ENCODE assay signal across 9 mouse cellular contexts in the genomic region with DNA sequence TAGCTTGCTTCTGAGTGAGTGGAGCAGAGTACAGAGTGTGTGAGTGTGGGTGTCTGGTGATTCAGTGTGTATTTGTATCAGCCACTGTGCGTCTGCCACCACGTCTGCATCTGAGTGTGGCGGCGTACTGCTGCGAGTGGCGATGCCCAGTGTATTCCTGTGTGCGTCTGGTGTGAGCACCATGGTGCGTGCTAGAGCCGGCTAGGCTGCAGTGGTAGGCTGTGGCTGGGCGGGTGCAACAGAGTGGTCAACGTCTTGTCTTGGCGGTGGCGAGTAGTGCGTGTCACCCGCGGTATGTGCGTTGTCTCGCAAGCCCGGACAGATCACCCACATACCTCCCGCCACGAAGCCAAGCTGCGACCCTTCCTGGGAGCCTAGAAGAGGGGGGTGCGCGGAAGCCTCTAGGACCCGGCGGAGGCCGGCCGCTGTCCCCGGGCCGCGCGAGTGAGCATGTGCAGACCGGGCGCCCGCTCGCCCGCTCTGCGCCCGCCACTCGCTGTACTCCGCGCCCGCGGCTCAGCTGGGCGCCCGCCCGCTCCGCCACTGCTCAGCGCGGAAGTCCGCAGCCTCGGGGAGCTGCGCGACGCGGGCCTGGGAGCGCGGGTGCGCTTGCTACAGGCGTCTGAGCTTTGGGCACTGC. TPM values are rescaled to one million over a fixed set of nuclear protein-coding genes. Genes with fewer than 3 reads are reported as not detected.
A peak's percentile ranks its signal among the peaks of the same experiment; 100 is the strongest.
DNase-seq lines count a peak whose midpoint lies in the region; ATAC-seq and TF ChIP-seq lines count a peak whose summit lies in the region.
"Had no signal": no experiment of that assay in that cellular context is flagged by ENCODE, and none has a peak within 500 bp of the region (broad histone marks: within the 10 kb centered on the region; RNA-seq: fewer than 3 reads in every experiment).

No protein-coding gene starts in this region.

- H3K4me3 ChIP-seq in embryonic facial prominence, embryonic 10.5 days: peak overlapping the region; percentile 79
- H3K4me3 ChIP-seq in heart, embryonic 16.5 days (ENCODE audit: low read length): peak overlapping the region; percentile 59
- H3K4me3 ChIP-seq in liver, postnatal 0 days (ENCODE audit: low read depth, low read length): peak overlapping the region; percentile 37

- peak; percentile 72; the same call in 1 of the 2 replicates for ATAC-seq in heart, embryonic 16.5 days (replicated peaks; ENCODE audit: extremely low read depth, insufficient read depth, low FRiP score)
- no peak for ATAC-seq in liver, postnatal 0 days

- no peak for TF ChIP-seq EP300 in liver, postnatal 0 days (IDR thresholded peaks at IDR 0.05; ENCODE audit: low read depth)

- H3K36me3 ChIP-seq in embryonic facial prominence, embryonic 10.5 days (replicated peaks): no peaks in the 10 kb centered on the region
- no peaks in the 10 kb centered on the region for H3K36me3 ChIP-seq in heart, embryonic 16.5 days (ENCODE audit: control insufficient read depth, insufficient read depth)
- H3K36me3 ChIP-seq in liver, postnatal 0 days (replicated peaks; ENCODE audit: insufficient read depth, low read length): no peaks in the 10 kb centered on the region

- peak overlapping the region; percentile 62 for H3K9ac ChIP-seq in heart, embryonic 16.5 days (ENCODE audit: low read length)
- no peak overlapping the region for H3K9ac ChIP-seq in liver, postnatal 0 days (replicated peaks)

- H3K9me3 ChIP-seq in embryonic facial prominence, embryonic 10.5 days: no peaks in the 10 kb centered on the region
- no peaks in the 10 kb centered on the region for H3K9me3 ChIP-seq in heart, embryonic 16.5 days (replicated peaks; ENCODE audit: control insufficient read depth, low read length)
- no peaks in the 10 kb centered on the region for H3K9me3 ChIP-seq in liver, postnatal 0 days (ENCODE audit: low read length)

- TF ChIP-seq CTCF in liver, postnatal 0 days (IDR thresholded peaks at IDR 0.05; ENCODE audit: low read depth): no peak

- 2% methylated on average over 60 of the region's 60 CpGs for WGBS in embryonic facial prominence, embryonic 10.5 days
- 3% methylated on average over 59 of the region's 60 CpGs for WGBS in heart, embryonic 16.5 days
- WGBS in liver, postnatal 0 days (ENCODE audit: insufficient replicate concordance): 2% methylated on average over 51 of the region's 60 CpGs

- DNase-seq in spleen, postnatal 10 days (ENCODE audit: low spot score in 2 of 2): peak; percentile 39 to 57
- no peak for DNase-seq in spleen, adult 12 weeks (ENCODE audit: low spot score)
- DNase-seq in embryonic facial prominence, embryonic 10.5 days (ENCODE audit: low spot score): peak; percentile 71
- peak; percentile 73 for DNase-seq in layer of hippocampus, adult 11-12 months (ENCODE audit: low spot score)
- no peak for DNase-seq in liver, postnatal 0 days
- DNase-seq in retina, postnatal 1 day: peak; percentile 89
- no peak for DNase-seq in ovary, adult 18-20 months (ENCODE audit: low spot score)

- peaks cover 28% of the 10 kb centered on the region for H3K4me1 ChIP-seq in embryonic facial prominence, embryonic 10.5 days
- 0 out of 2 replicates have a peak, but pooled peaks cover 4% of the 10 kb centered on the region for H3K4me1 ChIP-seq in heart, embryonic 16.5 days (ENCODE audit: control insufficient read depth, insufficient read depth, low read length)
- no peaks in the 10 kb centered on the region for H3K4me1 ChIP-seq in liver, postnatal 0 days (ENCODE audit: insufficient read depth)

- H3K27me3 ChIP-seq in embryonic facial prominence, embryonic 10.5 days (replicated peaks; ENCODE audit: low read depth, poor library complexity, severe bottlenecking): peaks cover 44% of the 10 kb centered on the region
- peaks cover 41% of the 10 kb centered on the region for H3K27me3 ChIP-seq in heart, embryonic 16.5 days (ENCODE audit: control insufficient read depth, insufficient read depth, low read length)
- peaks cover 28% of the 10 kb centered on the region for H3K27me3 ChIP-seq in liver, postnatal 0 days (ENCODE audit: insufficient read depth, low read length)

- peak overlapping the region; percentile 85 for H3K27ac ChIP-seq in embryonic facial prominence, embryonic 10.5 days (replicated peaks)
- H3K27ac ChIP-seq in heart, embryonic 16.5 days (ENCODE audit: low read length): no peak overlapping the region
- no peak overlapping the region for H3K27ac ChIP-seq in liver, postnatal 0 days (ENCODE audit: low read depth)
- H3K27ac ChIP-seq: macrophage had no signal

- H3K4me2 ChIP-seq in heart, embryonic 16.5 days (ENCODE audit: low read depth, low read length): peak overlapping the region; percentile 84
- peak overlapping the region; percentile 61 for H3K4me2 ChIP-seq in liver, postnatal 0 days (ENCODE audit: low read depth, low read length)

RNA-seq across cellular contexts. Expression of a gene that starts 0.9 kb away (rescaled TPM):
- polyA plus RNA-seq in embryonic facial prominence, embryonic 10.5 days (2016; fragmentation: Nextera tagmentation; extraction: Ambion mirVana): 14.9 and 18.7 TPM in 2 replicates
- 7.7 and 8.1 TPM in 2 replicates for polyA plus RNA-seq in heart, embryonic 16.5 days (2015; fragmentation: Nextera tagmentation; extraction: Ambion mirVana)
- polyA plus RNA-seq in liver, postnatal 0 days (2015; fragmentation: Nextera tagmentation; extraction: Ambion mirVana): 0.25 and 0.27 TPM in 2 replicates
- polyA plus RNA-seq: macrophage had no signal

Comparison
In these comparisons a context has a peak if more than half of its experiments do, and no peak if none do; other contexts are left out.
1. DNase-seq: peak in spleen, postnatal 10 days (2 of 2), embryonic facial prominence, embryonic 10.5 days (single experiment), layer of hippocampus, adult 11-12 months (single experiment) and retina, postnatal 1 day (single experiment); none in spleen, adult 12 weeks (single experiment), liver, postnatal 0 days (single experiment) and ovary, adult 18-20 months (single experiment).
2. Peak in every context shown above with its lines, with median percentiles within 50 percentile points of each other: H3K4me3 ChIP-seq.